Mouse (Mus musculus): Measurements from ENCODE around the gene Zeb2.
A peak's percentile ranks its signal among the peaks of the same experiment; 100 is the strongest.

Gene Zeb2

DNA sequence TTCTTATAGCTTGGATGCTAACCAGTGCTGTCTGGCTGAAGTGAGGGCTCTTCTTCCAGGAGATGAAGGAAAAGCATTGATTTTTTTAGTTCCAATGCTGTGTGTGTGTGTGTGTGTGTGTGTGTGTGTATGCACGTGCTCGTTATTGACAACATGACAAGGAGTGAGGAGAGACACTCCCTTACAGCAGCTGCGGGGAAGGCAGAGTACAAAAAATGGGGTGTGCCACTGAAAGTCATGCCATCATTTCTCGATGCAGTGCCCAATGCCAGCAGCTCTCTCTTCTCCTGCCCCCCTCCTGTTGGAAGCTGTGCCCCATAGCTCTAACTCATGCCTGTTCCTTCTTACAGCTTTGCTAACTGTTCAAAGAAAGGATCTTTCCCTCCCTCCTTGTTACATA is 56.4 kb downstream of the Zeb2 start:
- DNase-seq = peak; percentile 80

DNA sequence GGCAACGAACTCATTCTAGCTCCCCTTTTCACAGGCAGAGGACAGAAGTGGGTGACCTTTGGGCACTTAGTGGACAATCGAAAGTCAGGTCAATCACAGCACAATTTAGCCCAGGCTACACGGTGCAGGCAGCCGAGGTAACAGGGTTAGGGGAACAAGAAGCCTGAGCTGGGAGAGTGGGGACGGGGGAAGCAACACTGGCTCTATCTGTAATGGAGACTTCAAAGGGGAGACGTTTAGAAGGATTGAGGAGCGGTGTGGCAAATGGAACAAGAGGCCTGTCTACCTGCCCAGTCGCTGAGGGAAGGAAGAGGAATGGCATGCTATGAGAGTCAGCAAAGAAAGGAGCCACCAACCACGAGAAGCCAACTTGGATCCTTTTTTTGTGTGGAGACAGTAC is 57.0 kb downstream of the Zeb2 start:
- peak; percentile 60 for DNase-seq

- DNase-seq = no peak
These were observed 57.6 kb downstream of the Zeb2 start for GRCm38 (mm10) chr2:45059599-45059998.

GRCm38 (mm10) chr2:45059010-45059409 is 58.2 kb downstream of the Zeb2 start:
- peak; percentile 83 for DNase-seq

DNA sequence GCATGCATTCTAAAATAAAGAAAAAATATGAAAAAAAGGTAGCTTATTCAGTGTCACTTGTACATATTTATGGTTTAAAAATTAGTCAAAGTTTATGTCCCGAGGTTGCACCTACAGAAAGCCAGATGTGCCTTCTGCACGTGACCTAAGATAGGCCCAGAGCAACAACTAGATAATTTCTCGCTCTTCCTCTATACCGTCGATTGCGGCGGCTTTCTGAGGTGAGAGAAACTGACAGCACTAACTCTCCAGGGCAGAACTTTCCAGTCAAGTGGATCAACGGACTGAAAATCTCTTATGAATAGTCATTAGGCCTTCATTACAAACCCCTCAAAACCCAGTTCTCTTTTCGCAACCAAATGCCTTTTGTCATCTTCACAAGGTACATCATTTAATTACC is 59.0 kb downstream of the Zeb2 start:
- DNase-seq = peak; percentile 82

GRCm38 (mm10) chr2:45056856-45057562 is 60.2 kb downstream of the Zeb2 start:
- peak; percentile 61 for DNase-seq

DNA sequence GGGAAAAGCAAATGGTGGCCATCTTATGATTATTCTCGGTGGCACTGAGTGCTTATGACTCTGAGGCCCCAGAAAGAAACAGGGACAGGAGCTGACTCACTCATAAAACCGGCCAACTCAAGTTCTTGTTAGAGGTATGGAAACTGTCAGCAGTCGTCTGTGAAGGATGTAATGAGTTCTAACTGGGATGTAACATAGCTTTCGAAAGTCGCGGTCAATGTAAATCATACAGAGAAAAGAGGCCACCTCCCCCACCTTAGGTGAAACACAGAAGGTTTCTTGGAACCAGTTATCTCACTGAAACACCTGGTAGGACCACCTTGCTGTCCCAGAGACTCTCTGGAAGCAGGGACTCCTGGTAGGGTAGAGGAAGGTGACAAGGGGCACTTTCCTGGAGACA is 61.3 kb downstream of the Zeb2 start:
- DNase-seq = peak; percentile 83

GRCm38 (mm10) chr2:45055034-45055615 is 62.1 kb downstream of the Zeb2 start:
- peak; percentile 66 for DNase-seq

GRCm38 (mm10) chr2:45054070-45055025 is 62.8 kb downstream of the Zeb2 start:
- peak; percentile 88 for DNase-seq

DNA sequence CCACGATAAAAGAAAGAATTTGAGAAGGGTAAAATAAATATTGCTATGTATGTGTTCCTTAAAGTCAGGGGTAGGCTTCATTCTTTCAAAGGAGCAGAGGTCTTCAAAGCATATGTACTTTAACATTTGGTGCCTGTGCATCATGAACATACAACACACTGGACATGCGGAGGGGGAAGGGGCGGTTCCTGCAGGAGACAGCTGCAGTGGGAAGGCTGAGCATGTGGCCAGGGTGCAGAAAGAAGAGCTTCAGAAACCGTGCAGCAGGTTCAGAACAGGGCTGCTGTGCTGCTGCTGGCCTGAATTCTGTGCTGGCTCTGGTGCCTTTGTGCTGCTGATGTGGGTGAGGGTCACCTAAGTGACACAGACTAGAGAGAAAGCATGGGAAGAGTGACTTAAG is 64.6 kb downstream of the Zeb2 start:
- DNase-seq = peak; percentile 88

DNA sequence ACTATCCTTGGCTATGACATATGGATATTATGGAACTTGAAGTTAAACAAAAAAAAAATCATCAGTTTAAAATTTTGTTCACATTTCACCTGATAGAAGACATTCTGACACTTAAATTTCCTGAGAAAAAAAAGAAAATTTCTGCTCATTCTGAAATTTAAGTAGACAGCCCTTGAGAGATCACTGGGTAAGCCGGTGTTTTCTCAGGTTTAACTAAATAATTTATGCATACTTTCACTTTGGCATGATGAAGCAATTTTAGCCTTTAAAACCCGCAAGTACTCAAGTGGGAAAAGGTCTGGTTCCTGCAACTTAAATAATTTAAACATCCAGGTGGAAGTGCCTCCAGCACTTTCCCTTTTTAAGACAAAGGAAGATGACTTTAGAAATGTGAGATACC is 65.9 kb downstream of the Zeb2 start:
- no peak for DNase-seq

- peak; percentile 89 for DNase-seq
These were observed 67.3 kb downstream of the Zeb2 start for GRCm38 (mm10) chr2:45049923-45050322.

- peak; percentile 97 for DNase-seq
These were observed 67.9 kb downstream of the Zeb2 start for GRCm38 (mm10) chr2:45049279-45049678.

- DNase-seq = peak; percentile 43
These were observed 76.4 kb downstream of the Zeb2 start for GRCm38 (mm10) chr2:45040706-45041312.

- no peak for DNase-seq
These were observed 77.7 kb downstream of the Zeb2 start for GRCm38 (mm10) chr2:45039503-45039902.

DNA sequence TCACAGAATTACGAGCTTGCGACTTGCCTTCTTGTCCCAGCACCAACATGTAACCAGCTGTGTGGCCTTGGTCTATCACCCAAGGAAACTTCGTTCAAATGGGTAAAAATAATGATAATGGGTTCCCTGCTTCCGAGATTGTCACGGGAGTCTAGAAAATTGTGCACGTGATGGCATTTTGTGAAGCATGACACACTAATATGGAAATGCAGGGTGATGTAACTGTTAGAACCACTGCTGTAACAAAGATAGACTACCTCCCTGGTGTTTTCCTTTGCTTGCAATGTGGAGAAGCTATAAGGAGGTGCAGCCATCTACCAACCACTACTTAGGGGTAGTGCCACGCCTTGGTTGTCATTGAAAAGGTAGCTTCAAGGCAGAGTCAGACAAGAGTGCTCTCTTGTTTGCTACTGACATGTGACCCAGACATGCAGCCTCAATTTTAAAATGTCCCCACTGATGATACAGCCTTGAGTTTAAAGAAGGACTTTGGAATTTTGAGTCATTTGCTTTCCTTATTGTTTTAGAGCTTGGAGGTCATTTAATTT is 89.0 kb downstream of the Zeb2 start:
- DNase-seq = peak; percentile 78

GRCm38 (mm10) chr2:45017186-45017800 is 99.9 kb downstream of the Zeb2 start:
- no peak for DNase-seq

GRCm38 (mm10) chr2:45013325-45013724 is 103.9 kb downstream of the Zeb2 start:
- peak; percentile 81 for DNase-seq

- DNase-seq = no peak
These were observed 104.5 kb downstream of the Zeb2 start for GRCm38 (mm10) chr2:45012676-45013075.

DNA sequence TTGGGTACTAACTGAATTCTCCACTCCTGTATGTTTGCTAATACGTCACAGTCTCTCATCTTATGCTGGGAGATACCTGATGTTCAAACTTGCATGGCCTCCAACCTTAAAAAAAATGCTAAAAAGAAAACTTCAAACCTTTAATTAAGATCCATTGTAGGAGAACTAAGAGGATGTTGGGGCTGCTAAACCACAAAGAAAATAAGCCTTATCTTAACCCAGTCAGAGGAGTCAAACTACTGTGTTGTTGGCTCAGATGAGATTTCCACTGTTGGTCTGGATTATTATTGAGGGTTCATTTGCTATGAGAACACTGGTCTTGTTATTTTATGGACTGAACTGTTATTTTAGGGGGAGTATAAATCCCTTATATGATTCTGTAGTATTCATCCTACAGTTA is 106.5 kb downstream of the Zeb2 start:
- no peak for DNase-seq

DNA sequence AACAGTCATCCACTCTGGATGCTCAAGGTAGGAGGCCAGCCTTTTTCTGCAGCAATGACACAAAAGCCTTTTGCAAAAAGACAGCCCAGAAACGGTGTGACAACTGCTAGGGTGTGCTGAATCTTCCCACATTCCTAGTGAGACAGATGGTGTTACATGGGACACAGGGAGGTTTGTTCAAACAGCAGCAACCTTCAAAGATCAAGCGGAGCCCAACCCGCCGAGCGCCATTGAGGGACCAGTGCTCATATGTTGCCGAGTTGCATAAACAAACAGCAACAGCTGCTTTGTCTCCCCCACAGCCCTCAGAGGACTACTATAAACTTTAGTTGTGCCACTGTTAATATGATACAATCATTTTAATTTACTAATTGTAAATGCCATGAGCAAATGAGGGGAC is 117.3 kb downstream of the Zeb2 start:
- DNase-seq = peak; percentile 90

GRCm38 (mm10) chr2:44998710-44999109 is 118.5 kb downstream of the Zeb2 start:
- peak; percentile 66 for DNase-seq
